Mouse (Mus musculus) fat pad, adult 2 months (tissue): ENCODE results near the gene Acat2.
"Not testable (repeated sequence)": the region's sequence is repeated elsewhere in the genome, so short reads cannot be mapped to it uniquely, and the experiment has no call there.

Experiments used
- DNase-seq: peaks from one replicate; pipeline ENCODE4 v3.0.0-alpha.2; 2011; ENCODE audit warnings: low read depth, low spot score; ENCODE audit errors: extremely low read depth

Gene Acat2

DNA sequence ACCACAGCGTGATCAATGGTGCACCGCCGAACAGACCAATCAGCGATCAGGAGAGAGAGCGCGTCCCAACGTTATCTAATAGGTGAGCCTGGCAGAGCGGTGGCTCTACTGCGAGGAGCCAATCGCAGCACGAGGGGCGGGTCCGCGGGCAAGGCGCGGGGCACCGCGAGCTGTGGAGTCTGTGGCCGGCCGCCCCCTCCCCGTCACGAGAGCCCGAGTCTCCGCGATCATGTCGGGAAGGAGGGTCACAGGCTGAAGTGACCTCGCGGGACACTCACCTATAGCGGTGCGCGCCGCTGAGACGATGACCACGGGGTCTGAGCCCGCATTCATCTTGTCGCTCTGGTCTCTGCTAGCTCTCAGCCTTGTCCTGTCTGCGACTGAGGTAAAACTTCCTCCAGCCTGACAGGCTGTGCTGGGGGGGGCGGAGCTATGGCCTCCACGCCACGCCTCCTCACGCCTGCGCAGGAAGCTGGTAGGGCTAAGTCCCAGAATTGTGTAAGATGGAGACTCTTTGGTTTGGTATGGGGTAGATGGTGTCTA lies at the start of gene Acat2:
Gene Acat2, minus strand, starts transcription at position 417 of the 543 bp plus-strand sequence.
- DNase-seq, result no peak

DNA sequence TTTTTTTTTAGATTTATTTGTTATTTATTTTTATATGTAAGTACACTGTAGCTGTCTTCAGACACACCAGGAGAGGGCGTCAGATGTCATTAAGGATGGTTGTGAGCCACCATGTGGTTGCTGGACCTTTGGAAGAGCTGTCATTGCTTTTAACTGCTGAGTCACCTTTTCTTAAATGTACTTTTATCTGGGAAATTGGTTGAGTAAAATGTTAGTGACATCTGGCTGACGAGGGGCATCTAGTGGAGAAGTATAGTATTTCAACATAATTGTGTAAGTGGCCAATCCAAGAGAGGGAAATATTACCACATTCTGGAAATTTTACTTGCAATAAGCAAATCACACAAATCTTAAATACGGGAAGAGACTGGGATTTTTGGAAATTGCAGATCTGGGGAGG lies 49.3 kb upstream of the Acat2 start:
- DNase-seq, result no peak

DNA sequence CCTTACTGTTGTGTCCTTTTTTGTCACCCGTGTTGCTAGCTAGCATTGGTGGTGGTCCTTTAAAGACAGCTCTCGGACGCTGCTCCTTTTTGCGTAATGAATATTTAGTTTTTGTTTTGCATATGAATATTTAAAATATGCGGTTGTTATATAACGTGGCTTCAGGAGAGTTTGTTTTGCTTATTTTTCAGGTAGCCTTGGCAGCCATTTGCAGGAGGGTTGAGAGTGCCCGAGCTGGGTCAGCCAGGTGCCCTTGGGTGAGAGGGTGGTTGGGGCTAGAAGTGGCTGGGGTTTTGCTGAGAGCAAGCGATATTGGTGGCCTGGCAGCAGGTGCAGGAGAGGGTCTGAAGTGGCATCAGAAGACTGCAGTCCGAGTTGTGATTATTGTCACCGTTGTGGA lies 48.0 kb upstream of the Acat2 start:
- DNase-seq, result no peak

DNA sequence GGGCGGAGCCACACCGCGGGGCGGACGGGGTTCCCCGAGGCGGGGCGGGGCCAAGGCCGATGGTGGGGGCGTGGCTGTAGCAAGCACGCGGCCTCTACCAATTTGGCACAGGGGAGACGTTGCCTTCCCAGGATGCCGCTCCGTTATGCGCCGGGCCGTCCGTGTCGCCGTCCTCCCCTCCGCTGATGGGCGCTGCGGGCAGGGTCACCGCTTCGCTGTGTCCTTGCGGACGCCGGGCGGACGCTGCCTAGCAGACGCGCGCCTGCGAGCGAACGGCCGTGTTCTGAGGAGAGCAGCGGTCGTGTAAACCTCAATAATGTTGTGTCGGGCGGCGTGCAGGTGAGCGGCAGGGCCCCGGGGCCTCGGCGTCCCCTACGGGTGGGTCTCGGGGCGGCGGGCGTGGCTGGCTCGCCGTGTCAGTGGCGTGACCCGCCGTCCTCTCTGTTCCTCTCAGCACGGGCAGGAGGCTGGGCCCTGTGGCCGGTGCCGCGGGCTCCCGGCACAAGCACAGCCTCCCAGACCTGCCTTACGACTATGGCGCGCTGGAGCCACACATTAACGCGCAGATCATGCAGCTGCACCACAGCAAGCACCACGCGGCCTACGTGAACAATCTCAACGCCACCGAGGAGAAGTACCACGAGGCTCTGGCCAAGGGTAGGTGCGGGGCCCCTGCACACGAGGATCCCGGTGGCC lies 47.3 kb upstream of the Acat2 start:
- DNase-seq, result peak; percentile 46

DNA sequence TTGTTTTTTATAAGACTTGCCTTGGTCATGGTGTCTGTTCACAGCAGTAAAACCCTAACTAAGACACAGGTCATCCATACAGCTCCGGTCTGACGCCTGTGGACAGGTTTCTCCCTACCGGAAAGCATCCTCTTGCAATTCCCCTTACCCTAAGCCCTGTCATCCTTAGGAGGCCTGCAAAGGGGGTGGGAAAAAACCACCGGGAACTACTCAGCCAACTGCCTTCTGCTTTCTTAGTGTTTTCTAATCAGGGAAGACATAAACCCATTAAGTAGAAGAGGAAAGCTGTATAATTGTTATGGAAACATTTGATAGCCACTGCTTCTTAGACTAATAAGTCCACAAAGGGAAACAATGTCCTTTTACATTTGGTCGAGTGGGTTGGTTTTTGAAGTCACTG lies 46.4 kb upstream of the Acat2 start:
- DNase-seq, result no peak

DNA sequence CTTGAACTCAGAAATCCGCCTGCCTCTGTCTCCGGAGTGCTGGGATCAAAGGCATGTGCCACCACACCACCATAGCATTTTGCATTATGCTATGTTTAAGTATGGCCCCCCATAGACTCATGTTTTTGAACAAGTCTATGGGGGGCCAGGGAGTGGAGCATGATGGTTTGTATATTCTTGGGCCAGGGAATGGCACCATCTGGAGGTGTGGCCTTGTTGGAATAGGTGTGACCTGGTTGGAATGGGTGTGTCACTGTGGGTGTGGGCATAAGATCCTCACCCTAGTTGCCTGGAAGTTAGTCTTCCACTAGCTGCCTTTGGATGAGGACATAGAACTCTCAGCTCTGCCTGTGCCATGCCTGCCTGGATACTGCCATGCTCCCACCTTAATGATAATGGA lies 46.0 kb upstream of the Acat2 start, which contains the start of gene Sod2:
Gene Sod2, plus strand, starts transcription at position 301 of the 400 bp plus-strand sequence.
- DNase-seq, result not testable (repeated sequence)

DNA sequence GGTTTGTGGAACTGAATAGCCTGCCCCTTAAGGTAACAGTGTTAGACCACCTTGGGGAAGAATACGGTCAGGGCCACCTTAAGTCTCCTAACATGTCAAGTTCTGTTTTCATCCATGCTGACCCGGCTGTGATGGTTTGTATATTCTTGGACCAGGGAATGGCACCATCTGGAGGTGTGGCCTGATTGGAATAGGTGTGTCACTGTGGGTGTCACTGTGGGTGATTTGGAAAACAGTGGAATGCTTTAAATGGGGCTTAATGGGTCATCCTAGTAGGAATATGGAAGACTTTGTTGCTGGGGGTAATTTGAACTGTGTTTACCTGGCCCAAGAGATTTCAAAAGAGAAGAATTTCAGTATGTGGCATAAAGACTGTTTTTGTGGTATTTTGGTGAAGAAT lies 43.9 kb upstream of the Acat2 start:
- not testable (repeated sequence) for DNase-seq

DNA sequence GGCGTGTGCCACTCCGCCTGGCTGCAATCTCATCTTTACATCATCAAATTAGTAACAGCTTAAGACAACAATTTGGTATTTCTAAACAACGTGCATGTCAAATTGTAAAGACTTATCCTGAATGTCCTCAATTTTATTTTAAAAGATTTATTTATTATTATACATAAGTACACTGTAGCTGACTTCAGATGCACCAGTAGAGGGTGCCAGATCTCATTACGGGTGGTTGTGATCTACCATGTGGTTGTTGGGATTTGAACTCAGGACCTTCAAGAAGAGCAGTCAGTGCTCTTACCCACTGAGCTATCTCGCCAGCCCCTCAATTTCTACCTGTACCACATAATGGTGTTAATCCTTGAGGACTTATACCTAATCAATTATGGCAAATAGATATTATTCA lies 41.7 kb upstream of the Acat2 start:
- not testable (repeated sequence) for DNase-seq

DNA sequence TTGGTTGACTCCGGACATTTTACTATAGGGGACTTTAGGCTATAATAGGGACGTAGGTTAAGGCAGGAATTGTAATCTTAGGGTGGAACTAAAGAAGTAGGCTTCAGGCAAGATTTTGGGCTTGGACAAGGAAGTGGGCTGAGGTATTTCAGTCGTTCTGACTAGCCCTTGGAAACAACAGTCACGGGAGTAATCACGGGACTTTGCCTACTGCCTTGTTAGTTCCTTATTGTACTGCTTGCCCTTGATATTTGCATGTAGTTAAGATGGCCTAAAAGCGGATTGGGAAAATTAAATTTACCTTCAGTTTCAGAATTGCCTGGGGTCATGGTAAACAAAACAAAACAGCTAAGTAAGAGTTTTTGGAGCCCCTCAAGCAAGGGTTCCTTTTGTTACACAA lies 38.5 kb upstream of the Acat2 start:
- no peak for DNase-seq

DNA sequence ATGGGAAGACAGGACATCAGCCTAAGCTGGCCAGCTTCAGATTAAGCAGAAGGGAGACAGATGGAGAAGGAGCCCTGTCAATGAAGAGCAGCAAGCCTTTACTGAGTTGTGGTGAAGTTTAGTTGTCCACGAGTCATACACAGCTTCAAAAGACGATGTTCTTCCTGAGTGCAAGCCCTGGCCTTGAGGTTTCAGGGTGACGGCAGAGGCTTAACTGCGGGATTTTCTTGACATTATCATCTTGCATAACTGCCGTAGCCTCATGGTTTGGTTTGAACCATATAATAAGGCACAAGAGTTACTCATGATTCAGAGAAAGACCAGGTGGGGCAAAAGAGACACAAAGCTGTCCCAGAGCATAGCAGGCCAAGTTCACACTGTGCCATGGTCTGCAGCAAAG lies 37.3 kb upstream of the Acat2 start:
- DNase-seq, result no peak

DNA sequence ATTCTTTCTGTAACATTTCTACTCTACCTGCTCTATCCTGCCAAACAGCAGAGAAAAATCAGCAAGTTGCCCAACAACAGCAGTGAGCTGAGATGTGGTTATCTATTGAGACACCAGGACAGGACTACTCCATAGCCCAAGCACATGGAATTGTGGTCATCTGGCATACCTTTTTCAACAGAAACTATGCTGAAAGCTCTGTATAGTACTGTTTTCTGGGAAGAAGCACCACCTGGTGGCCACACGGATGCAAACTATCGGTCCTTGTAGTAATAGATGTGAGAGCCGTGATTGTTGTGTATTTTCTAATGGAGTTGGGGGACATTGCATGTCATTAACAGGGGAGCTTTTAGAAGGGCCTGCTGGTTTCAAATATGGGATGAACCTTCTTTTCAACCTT lies 35.8 kb upstream of the Acat2 start:
- DNase-seq, result no peak

DNA sequence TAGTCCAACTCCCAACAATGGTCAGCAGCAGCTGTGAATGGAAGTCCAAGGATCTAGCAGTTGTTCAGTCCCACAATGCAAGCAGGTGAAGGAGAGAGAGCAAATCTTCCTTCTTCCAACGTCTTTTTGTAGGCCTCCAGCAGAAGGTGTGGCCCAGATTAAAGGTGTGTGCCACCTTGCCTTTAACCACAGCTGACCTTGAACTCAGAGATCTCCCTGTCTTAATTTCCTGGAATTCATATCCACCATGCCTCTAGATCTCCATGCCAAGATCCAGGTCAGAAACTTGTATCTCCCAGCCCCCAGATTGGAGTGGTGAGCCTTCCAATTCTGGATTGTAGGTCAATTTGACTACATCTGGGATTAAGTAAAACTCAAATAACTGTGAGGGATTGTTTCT lies 33.5 kb upstream of the Acat2 start, which contains the start of gene Wtap:
Gene Wtap, minus strand, starts transcription at position 101 of the 400 bp plus-strand sequence.
- no peak for DNase-seq

DNA sequence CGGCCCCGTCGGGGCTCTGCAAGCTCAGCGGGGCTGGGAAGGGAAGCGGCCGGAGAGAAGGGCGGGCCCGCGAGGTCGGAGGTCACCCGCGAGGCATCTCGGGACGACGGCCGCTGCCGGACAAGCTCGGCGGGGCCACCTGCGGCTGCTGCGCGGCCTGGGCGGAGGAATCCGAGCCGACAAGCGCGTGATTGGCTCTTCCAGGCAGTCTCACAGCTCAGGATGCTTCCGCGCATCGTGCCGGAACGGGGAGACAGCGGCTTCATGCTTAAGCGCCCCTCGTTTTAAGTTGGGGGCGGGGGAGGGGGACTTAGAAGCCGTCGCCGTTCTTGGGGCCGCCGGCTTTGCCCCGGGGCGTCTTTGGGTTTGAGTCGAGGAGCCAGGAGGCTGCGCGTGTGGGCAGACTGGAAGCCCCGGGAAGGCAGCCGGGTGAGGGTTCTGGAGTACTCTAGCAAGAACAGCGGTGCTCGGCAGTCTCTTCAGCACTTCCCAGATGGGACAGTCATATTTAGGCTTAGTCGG lies 32.0 kb upstream of the Acat2 start:
- DNase-seq, result peak; percentile 45

DNA sequence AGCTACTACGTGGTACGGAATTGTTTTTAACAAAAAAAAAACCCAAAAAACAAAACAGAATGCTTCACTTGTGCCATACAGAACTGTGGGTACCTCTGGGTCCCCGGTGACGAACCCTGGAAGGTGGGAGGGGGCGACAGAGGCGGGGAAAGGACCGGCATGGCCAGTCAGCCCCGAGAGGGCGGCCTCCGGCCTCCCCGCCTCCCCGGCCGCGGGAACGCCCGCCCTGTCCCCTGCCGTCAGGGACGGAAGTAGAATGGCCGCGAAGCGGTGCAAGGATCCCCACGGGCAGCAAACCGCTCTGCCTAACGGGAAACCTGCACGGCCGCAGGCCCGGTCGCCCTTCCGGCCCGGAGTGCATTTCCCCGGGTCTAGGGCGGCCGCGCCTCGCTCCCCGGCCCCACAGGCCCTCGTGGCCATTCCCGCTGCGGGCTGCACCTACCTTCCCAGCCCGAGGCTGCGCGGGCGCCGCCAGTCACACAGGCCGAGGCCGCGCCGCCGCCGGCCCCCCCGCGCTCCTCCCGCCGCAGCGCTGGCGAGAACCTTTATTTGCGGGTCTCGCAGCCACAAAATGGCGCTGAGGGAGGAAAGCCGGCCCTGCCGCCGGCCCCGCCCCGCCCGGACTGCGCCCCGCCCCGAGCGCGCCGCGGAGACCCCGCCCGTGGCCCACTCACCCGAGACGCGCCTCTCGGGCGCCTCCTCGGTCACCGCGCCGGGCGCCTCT lies 31.2 kb upstream of the Acat2 start:
- DNase-seq, result no peak

DNA sequence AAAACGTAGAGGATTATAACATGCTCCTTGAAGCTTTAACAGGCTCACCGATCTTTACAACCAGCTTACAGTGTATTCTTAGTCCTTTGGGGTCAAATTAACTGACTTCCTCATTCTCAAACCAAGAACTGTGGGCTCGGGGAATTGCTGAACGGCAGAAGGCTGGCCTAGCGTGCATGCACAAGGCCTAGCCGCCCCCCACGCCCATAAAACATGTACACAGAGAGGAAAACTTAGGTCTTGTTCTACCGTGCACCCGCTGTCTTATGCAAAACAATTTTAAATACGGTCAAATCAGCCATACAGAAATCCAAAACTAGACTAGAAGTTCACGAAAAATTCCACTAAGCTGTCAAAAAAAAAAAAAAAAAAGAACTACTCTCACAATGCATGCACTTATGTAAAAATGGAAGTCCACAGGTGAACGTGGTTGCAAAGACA lies 30.7 kb upstream of the Acat2 start:
- no peak for DNase-seq

DNA sequence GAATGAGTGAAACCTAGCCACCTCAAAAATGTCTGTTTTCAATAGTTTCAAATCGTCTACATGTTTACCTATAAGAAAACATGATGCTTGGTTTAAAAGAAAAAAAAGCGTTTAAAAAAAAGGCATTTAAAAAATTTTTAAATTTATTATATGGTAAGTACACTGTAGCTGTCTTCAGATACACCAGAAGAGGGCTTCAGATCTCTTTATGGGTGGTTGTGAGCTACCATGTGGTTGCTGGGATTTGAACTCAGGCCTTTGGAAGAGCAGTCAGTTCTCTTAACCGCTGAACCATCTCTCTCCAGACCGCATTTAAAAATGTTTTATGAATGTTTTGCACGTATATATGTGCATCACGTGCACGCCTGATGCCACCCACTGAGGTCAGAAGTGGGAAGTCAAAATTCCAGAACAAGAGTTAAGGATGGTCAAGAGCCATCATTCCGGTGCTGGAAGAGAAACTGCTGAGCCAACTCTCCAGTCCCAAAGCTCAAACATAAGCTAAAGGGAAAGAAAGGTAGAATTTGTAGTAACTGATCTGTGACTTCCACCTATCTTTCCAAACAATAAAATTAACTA lies 30.1 kb upstream of the Acat2 start:
- DNase-seq, result no peak

DNA sequence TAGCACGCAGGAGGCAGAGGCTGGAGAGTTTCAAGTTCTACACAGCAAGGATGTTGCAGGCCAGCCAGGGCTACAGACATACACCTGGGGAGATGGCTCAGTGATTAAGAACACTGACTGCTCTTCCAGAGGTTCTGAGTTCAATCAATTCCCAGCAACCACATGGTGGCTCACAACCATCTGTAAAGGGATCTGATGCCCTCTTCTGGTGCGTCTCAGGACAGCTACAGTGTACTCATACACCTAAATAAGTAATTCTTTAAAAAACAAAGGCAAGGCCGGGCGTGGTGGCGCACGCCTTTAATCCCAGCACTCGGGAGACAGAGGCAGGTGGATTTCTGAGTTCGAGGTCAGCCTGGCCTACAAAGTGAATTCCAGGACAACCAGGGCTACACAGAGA lies 27.5 kb upstream of the Acat2 start:
- DNase-seq, result not testable (repeated sequence)

DNA sequence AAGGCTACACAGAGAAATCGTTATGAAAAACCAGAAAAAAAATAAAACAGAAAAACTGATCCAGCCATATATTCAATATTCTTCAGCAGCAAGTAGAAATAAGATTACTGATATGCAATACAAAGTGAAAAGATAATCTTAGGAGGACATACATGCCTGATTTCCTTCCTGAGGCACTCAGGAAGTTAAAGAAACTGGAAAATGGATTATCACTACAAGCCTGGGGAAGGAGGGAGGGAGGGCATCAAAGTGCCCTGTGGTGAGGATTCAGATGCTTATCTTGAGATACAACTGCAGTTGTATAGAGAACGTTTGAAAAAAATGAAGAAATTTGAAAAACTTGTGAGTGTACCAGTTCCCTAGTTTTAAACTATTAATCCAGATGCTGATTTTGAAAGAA lies 23.4 kb upstream of the Acat2 start:
- DNase-seq, result no peak

DNA sequence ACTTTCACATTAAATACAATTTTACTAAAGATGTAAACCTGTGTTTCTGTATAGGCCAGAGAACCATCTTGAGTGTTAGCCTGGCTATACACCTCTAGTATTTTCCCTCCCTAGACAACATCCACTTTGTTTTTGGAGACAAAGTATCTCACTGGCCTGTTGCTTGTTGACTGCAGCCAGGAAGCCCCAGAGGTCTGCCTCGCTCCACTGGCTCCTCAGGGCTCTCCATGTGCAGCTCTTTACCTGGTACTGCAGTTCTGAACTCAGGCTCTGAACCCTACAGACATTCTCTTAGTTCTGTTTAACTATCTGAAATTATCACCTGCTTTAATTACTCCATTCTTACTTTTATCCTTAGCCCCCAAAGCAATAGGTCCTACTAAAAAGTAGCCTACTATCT lies 18.0 kb upstream of the Acat2 start:
- DNase-seq, result no peak

DNA sequence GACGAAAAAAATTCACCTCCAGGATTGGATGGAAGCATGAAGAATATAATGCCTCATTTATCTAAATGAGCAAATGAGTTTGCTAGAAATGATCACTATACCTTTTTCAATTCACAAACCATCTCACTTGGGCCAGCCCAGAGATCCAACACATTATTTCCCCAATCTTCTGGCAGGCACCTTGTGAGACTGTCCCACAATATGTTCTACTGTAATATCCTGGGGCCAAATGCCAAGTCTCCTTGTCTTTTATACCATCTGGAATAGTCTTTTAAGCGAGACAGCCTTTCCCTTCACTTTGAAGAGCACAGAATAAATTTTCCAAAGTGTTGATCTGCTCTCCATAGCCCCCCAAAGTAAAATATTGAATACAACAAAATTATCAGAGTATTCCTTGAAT lies 13.3 kb upstream of the Acat2 start:
- no peak for DNase-seq

DNA sequence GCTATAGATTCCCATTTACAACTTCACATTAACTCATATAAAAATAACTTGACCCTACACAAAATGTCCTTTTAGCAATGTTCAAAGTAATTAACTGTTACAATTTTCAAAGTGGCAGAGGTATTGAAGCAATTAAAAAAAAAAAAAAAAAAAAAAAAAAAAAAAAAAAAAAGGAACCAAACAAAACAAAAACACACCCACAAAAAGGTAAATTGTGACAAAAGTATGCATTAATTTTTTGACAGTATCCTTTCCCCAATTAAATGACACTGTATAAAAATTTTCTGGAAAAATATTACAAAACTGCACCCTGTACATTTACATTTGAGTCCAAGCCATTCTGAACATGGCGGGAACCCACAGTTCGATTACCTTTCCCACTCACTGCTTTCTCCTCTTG lies 6.6 kb upstream of the Acat2 start:
- DNase-seq, result no peak

DNA sequence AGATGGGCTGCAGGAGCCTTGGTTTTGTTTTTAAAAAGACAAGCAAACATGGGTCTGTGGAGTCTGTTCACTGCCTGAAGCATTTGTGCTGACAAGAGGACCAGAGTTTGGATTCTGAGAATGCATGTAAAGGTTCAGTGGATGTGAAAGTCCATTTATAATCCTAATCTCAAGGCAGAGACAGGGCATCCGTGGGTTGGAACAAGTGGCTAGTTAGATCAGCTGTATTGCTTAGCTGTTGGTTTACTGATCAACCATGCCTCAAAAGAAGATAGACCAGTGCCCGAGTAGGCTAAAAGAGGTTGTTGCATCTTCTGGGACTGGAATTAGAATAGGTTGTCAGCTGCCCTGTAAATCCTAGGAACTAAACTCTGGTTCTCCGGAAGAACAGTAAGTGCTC lies 2.9 kb upstream of the Acat2 start:
- DNase-seq, result no peak
